Mouse (Mus musculus): ENCODE measurements around the gene Col11a2.

Gene Col11a2

GRCm38 (mm10) chr17:34107109-34107867 is 68.1 kb downstream of the Col11a2 start:
- DNase-seq = no peak

- DNase-seq = no peak
Measured at GRCm38 (mm10) chr17:34108460-34108859, 69.2 kb downstream of the Col11a2 start.

- DNase-seq = no peak
Measured at GRCm38 (mm10) chr17:34109038-34109805, 70.0 kb downstream of the Col11a2 start.

- DNase-seq = no peak
Measured at GRCm38 (mm10) chr17:34109806-34110195, 70.6 kb downstream of the Col11a2 start.

- no peak for DNase-seq
Measured at GRCm38 (mm10) chr17:34110309-34110708, 71.1 kb downstream of the Col11a2 start.

- DNase-seq = no peak
Measured at GRCm38 (mm10) chr17:34114114-34114513, 74.9 kb downstream of the Col11a2 start.
